Mouse (Mus musculus) gastrocnemius, postnatal 36 days (tissue): ENCODE results near the gene Entpd8. TPM values are rescaled to one million over a fixed set of nuclear protein-coding genes. Genes with fewer than 3 reads are reported as not detected.

Experiments used
- DNase-seq, 2 experiments: peaks; one replicate each; pipeline ENCODE4 v3.0.0; 2022
- intact Hi-C: fragments of 180-260 bp; cut with DNase I; formaldehyde crosslinking; loops from one replicate; pipeline ENCODE4 v1.15.1; 2025
- total RNA-seq, 2 experiments: library from RNA; stranded (reverse); gene quantifications; 2 replicates each; pipeline ENCODE4 v1.2.3; 2021

Entpd8 gene
- total RNA-seq, 2 experiments from 2014 or later, result 0.23 TPM; not detected in 1

- no peak for DNase-seq
- intact Hi-C loops, result no loop called here
Measured at GRCm38 (mm10) chr2:25094785-25095108, 14.6 kb downstream of the Entpd8 start.

GRCm38 (mm10) chr2:25095109-25095850 lies 15.2 kb downstream of the Entpd8 start, which contains the start of gene Noxa1:
Gene Noxa1, minus strand, starts transcription at chr2:25095149.
- intact Hi-C loops, result no loop called here
- DNase-seq, result no peak

GRCm38 (mm10) chr2:25098005-25098615 lies 18.0 kb downstream of the Entpd8 start:
- intact Hi-C loops, result no loop called here
- DNase-seq, result no peak

GRCm38 (mm10) chr2:25098956-25099355 lies 18.9 kb downstream of the Entpd8 start:
- DNase-seq, result no peak
- intact Hi-C loops, result no loop called here

GRCm38 (mm10) chr2:25099703-25100102 lies 19.6 kb downstream of the Entpd8 start:
- DNase-seq, result no peak
- intact Hi-C loops, result no loop called here

- no peak for DNase-seq
- intact Hi-C loops, result no loop called here
Measured at GRCm38 (mm10) chr2:25104122-25104521, 24.0 kb downstream of the Entpd8 start.

- no peak for DNase-seq
- intact Hi-C loops, result no loop called here
Measured at GRCm38 (mm10) chr2:25106045-25106444, 25.9 kb downstream of the Entpd8 start.

GRCm38 (mm10) chr2:25109487-25109886 lies 29.4 kb downstream of the Entpd8 start:
- intact Hi-C loops, result no loop called here
- no peak for DNase-seq

GRCm38 (mm10) chr2:25110505-25111183 lies 30.5 kb downstream of the Entpd8 start:
- intact Hi-C loops, result no loop called here
- no peak for DNase-seq

GRCm38 (mm10) chr2:25111184-25111791 lies 31.2 kb downstream of the Entpd8 start:
- intact Hi-C loops, result no loop called here
- no peak for DNase-seq

- intact Hi-C loops, result no loop called here
- DNase-seq, result no peak
Measured at GRCm38 (mm10) chr2:25114308-25114707, 34.2 kb downstream of the Entpd8 start.

GRCm38 (mm10) chr2:25115442-25115841 lies 35.3 kb downstream of the Entpd8 start:
- intact Hi-C loops, result no loop called here
- no peak for DNase-seq

- intact Hi-C loops, result no loop called here
- DNase-seq, result no peak
Measured at GRCm38 (mm10) chr2:25120963-25121362, 40.9 kb downstream of the Entpd8 start.

- intact Hi-C loops, result no loop called here
- DNase-seq, result no peak
Measured at GRCm38 (mm10) chr2:25122666-25123065, 42.6 kb downstream of the Entpd8 start.

- intact Hi-C loops, result no loop called here
- no peak for DNase-seq
Measured at GRCm38 (mm10) chr2:25123527-25123926, 43.4 kb downstream of the Entpd8 start.

GRCm38 (mm10) chr2:25124411-25124810 lies 44.3 kb downstream of the Entpd8 start:
- intact Hi-C loops, result no loop called here
- DNase-seq, result no peak

GRCm38 (mm10) chr2:25125146-25125545 lies 45.0 kb downstream of the Entpd8 start:
- intact Hi-C loops, result no loop called here
- DNase-seq, result no peak

- DNase-seq, result no peak
- intact Hi-C loops, result loop anchor here (2.0 kb wide), 1 partner anchor 30 kb away; no protein-coding TSS in a partner anchor
Measured at GRCm38 (mm10) chr2:25126011-25127010, 46.2 kb downstream of the Entpd8 start.

- intact Hi-C loops, result loop anchor here (2.0 kb wide), 1 partner anchor 30 kb away; no protein-coding TSS in a partner anchor
- DNase-seq, result peak; percentile 51 to 54
Measured at GRCm38 (mm10) chr2:25127206-25127605, 47.1 kb downstream of the Entpd8 start.

GRCm38 (mm10) chr2:25128072-25128471 lies 48.0 kb downstream of the Entpd8 start:
- intact Hi-C loops, result loop anchor here (2.0 kb wide), 1 partner anchor 59 kb away; no protein-coding TSS in a partner anchor

More at GRCm38 (mm10) chr2:25128072-25128471, 48.0 kb downstream of the Entpd8 start:
- no peak for DNase-seq
